Mouse (Mus musculus) layer of hippocampus, adult 6 months (tissue): ENCODE data around the gene Stx18. TPM values are rescaled to one million over a fixed set of nuclear protein-coding genes. Genes with fewer than 3 reads are reported as not detected.

Source experiments
- long read RNA-seq, 2 experiments: library from polyadenylated mRNA; unstranded; transcript quantifications; one replicate each; pipeline ENCODE4 v2.0.0; 2019 to 2020
- polyA plus RNA-seq: library from polyadenylated mRNA; unstranded; fragments of <200 nt; fragmentation: Nextera tagmentation; gene quantifications from 2 replicates; pipeline ENCODE4 v1.2.3, GENCODE M21; 2021

Stx18 gene
- 44.1 and 46.4 TPM in 2 replicates for polyA plus RNA-seq
- long read RNA-seq, experiment 1, transcript Stx18-207 (10 exons, 900 nt): minor isoform, 12 of 73 reads
- long read RNA-seq, experiment 1, transcript Stx18-203 (11 exons, 3,002 nt): major isoform, 42 of 73 reads
- long read RNA-seq, experiment 1, transcript Stx18-201 (11 exons, 1,471 nt): minor isoform, 6 of 73 reads
- long read RNA-seq, experiment 1, partial matches to known transcripts: 4 of 73 reads
- long read RNA-seq, experiment 1, other reads (novel, unspliced or antisense): 8 of 73 reads
- long read RNA-seq, experiment 2, transcript Stx18-207 (10 exons, 900 nt): minor isoform, 31 of 210 reads
- long read RNA-seq, experiment 2, transcript Stx18-201 (11 exons, 1,471 nt): minor isoform, 11 of 210 reads
- long read RNA-seq, experiment 2, transcript Stx18-202 (10 exons, 1,473 nt): minor isoform, 9 of 210 reads
- long read RNA-seq, experiment 2, transcript Stx18-203 (11 exons, 3,002 nt): major isoform, 137 of 210 reads
- long read RNA-seq, experiment 2, partial matches to known transcripts: 1 of 210 reads
- long read RNA-seq, experiment 2, other reads (novel, unspliced or antisense): 21 of 210 reads

DNA sequence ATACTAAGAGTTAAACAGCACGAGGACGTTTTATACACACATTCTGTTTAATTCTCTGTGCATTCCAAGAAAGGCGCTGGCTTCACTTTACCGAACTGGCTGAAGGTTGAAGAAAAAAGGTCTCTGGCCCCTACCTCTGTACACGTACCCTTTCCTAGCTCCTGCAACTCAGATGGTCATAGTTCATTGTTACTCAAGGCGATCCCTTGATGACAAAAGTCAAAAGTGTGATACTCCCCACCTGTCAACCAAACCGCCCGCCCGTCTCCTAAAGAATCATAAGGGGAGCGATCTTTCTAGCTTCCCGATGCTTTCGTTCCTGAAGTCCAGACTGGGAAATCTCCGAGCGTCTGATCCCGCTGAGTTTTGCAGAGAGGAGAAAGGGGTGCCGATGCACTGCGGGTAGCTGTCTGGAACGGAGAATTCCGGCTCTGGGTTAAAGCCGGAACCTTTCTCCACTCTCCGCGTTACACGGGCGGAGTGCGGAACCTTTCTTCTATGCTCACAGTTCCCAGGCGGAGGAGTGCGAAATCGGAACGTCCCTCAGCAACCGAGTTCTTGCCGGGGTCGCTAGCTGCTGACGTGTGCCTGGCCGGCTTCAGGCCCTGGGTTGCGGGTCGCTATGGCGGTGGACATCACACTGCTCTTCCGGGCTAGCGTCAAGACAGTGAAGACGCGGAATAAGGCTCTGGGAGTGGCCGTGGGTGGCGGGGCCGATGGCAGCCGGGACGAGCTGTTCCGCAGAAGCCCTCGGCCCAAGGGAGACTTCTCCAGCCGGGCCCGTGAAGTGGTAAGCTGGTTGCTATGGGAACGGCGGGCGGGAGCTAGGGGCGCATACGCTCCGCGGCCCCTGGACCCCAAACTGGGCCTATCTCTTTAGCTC lies at the start of gene Stx18:
Stx18 (plus strand) TSS at position 33 of the 883 bp plus-strand sequence.

DNA sequence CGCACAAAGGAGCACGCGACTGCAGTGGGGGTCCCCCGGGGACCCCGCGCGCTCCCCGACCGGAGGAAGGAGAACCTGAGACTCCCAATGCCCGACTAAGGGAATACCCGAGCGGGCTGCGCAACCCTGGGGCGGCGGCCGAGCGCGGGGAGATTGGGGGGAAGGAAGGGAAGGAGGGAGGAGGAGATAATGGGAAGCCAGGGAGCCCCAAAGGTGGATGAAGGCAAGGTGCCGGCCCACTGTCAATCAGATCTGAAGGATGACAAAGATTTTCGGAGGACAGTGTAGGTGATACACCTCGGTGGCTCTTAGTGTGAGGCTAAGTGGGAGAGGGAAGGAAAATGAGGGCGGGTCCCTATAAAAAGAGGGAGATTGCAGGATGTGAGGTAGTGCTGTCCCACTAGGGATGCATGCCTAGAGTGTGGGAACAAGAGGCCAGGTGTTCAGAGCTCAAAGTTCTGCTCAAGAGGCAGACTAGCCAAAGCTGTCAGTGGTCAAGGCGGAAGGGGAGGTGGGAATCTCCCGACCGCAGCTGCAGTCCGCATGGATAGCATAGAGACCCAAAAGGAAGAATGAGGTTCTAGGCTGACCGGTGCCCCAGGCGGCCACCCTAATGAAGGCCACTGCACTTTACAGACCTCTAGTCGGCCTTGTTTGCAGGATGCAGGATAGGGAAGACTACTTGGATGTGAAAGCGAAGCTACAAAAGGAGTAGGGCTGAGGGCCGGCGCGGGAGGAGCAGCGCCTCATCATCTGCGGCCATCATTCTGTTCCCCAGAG lies 121.3 kb downstream of the Stx18 start, which contains the start of gene Nsg1:
Nsg1 (minus strand) TSS at position 274 of the 780 bp plus-strand sequence.

Other genes starting within 250 kb of the Stx18 start
- gene Msx1, start 214.2 kb upstream of the Stx18 start, polyA plus RNA-seq: 8.6 and 20.6 TPM in 2 replicates
- 116 and 152 TPM in 2 replicates for gene Nsg1, start 121.2 kb downstream of the Stx18 start, polyA plus RNA-seq
- gene Zbtb49, start 181.7 kb downstream of the Stx18 start, polyA plus RNA-seq: 4.1 and 5.0 TPM in 2 replicates
- 28.1 and 29.9 TPM in 2 replicates for gene Lyar, start 181.7 kb downstream of the Stx18 start, polyA plus RNA-seq
- gene Tmem128, start 221.4 kb downstream of the Stx18 start, polyA plus RNA-seq: 46.8 and 54.8 TPM in 2 replicates
- gene Otop1, start 237.2 kb downstream of the Stx18 start, polyA plus RNA-seq: 0.08 TPM in 1 of 2 replicates, not detected in the other